Mouse (Mus musculus): ENCODE measurements around the gene Snrpb2. TPM values are rescaled to one million over a fixed set of nuclear protein-coding genes. Genes with fewer than 3 reads are reported as not detected.

The Snrpb2 gene
- polyA plus RNA-seq, 1 experiment from 2014 or later, result 70.4 TPM

- 91% methylated on average over 4 of the region's 4 CpGs for WGBS
- 0 out of 2 replicates have a peak, but pooled peaks cover 3% of the 10 kb centered on the region for H3K4me1 ChIP-seq (replicated peaks)
- no peaks in the 10 kb centered on the region for H3K27me3 ChIP-seq
- H3K36me3 ChIP-seq, result no peaks in the 10 kb centered on the region
- H3K4me3 ChIP-seq, result no peak overlapping the region
- ATAC-seq (ENCODE audit: low FRiP score), result no peak
- no peaks in the 10 kb centered on the region for H3K9me3 ChIP-seq
- no peak overlapping the region for H3K9ac ChIP-seq
- no peak overlapping the region for H3K4me2 ChIP-seq
- no peak overlapping the region for H3K27ac ChIP-seq
Observed at GRCm38 (mm10) chr2:143114716-143115115, 51.9 kb downstream of the Snrpb2 start.

GRCm38 (mm10) chr2:143117453-143117852, 54.6 kb downstream of the Snrpb2 start:
- WGBS, result 57% methylated on average over 3 of the region's 3 CpGs
- Histone ChIP-seq H3K4me3 (no peak overlapping the region), H3K27me3 (no peaks in the 10 kb centered on the region), H3K9ac (no peak overlapping the region), H3K27ac (no peak overlapping the region), H3K36me3 (no peaks in the 10 kb centered on the region), H3K4me2 (no peak overlapping the region), H3K9me3 (no peaks in the 10 kb centered on the region), H3K4me1 (replicated peaks) (0 out of 2 replicates have a peak, but pooled peaks cover 3% of the 10 kb centered on the region)
- no peak for ATAC-seq (ENCODE audit: low FRiP score)

GRCm38 (mm10) chr2:143118221-143118620, 55.4 kb downstream of the Snrpb2 start:
- no peaks in the 10 kb centered on the region for H3K36me3 ChIP-seq
- H3K4me1 ChIP-seq (replicated peaks), result 0 out of 2 replicates have a peak, but pooled peaks cover 3% of the 10 kb centered on the region
- H3K9me3 ChIP-seq, result no peaks in the 10 kb centered on the region
- 83% methylated on average over 7 of the region's 7 CpGs for WGBS
- no peaks in the 10 kb centered on the region for H3K27me3 ChIP-seq
- H3K4me3 ChIP-seq, result no peak overlapping the region
- H3K27ac ChIP-seq, result no peak overlapping the region
- no peak overlapping the region for H3K4me2 ChIP-seq
- no peak for ATAC-seq (ENCODE audit: low FRiP score)
- H3K9ac ChIP-seq, result no peak overlapping the region

Other genes starting within 250 kb of the Snrpb2 start
- gene Kif16b, start 161.5 kb upstream of the Snrpb2 start, polyA plus RNA-seq (2015; fragmentation: Nextera tagmentation; extraction: Ambion mirVana), result 4.2 and 4.3 TPM in 2 replicates
- gene Otor, start 15.4 kb downstream of the Snrpb2 start, polyA plus RNA-seq (2015; fragmentation: Nextera tagmentation; extraction: Ambion mirVana), result 1.9 and 2.7 TPM in 2 replicates